Mouse (Mus musculus): ENCODE data around the gene Pcsk2. TPM values are rescaled to one million over a fixed set of nuclear protein-coding genes. Genes with fewer than 3 reads are reported as not detected.

The Pcsk2 gene
- total RNA-seq, 2 experiments from 2014 or later = not detected

GRCm38 (mm10) chr2:143643305-143643704 lies 97.3 kb downstream of the Pcsk2 start:
- no peak for ATAC-seq (ENCODE audit: poor library complexity, severe bottlenecking)

- no peak for ATAC-seq (ENCODE audit: poor library complexity, severe bottlenecking)
Measured at GRCm38 (mm10) chr2:143644374-143644773, 98.4 kb downstream of the Pcsk2 start.

- no peak for ATAC-seq (ENCODE audit: poor library complexity, severe bottlenecking)
Measured at GRCm38 (mm10) chr2:143646001-143646400, 100.0 kb downstream of the Pcsk2 start.

GRCm38 (mm10) chr2:143654621-143655020 lies 108.7 kb downstream of the Pcsk2 start:
- no peak for ATAC-seq (ENCODE audit: poor library complexity, severe bottlenecking)

- no peak for ATAC-seq (ENCODE audit: poor library complexity, severe bottlenecking)
Measured at GRCm38 (mm10) chr2:143656968-143657367, 111.0 kb downstream of the Pcsk2 start.

- ATAC-seq (ENCODE audit: poor library complexity, severe bottlenecking) = no peak
Measured at GRCm38 (mm10) chr2:143666785-143667184, 120.8 kb downstream of the Pcsk2 start.

- no peak for ATAC-seq (ENCODE audit: poor library complexity, severe bottlenecking)
Measured at GRCm38 (mm10) chr2:143677869-143678268, 131.9 kb downstream of the Pcsk2 start.

- no peak for ATAC-seq (ENCODE audit: poor library complexity, severe bottlenecking)
Measured at GRCm38 (mm10) chr2:143679513-143679912, 133.6 kb downstream of the Pcsk2 start.

- ATAC-seq (ENCODE audit: poor library complexity, severe bottlenecking) = no peak
Measured at GRCm38 (mm10) chr2:143681873-143682555, 136.1 kb downstream of the Pcsk2 start.

GRCm38 (mm10) chr2:143683513-143683912 lies 137.6 kb downstream of the Pcsk2 start:
- ATAC-seq (ENCODE audit: poor library complexity, severe bottlenecking) = no peak

GRCm38 (mm10) chr2:143691244-143691643 lies 145.3 kb downstream of the Pcsk2 start:
- no peak for ATAC-seq (ENCODE audit: poor library complexity, severe bottlenecking)

GRCm38 (mm10) chr2:143696026-143696557 lies 150.1 kb downstream of the Pcsk2 start:
- no peak for ATAC-seq (ENCODE audit: poor library complexity, severe bottlenecking)

- no peak for ATAC-seq (ENCODE audit: poor library complexity, severe bottlenecking)
Measured at GRCm38 (mm10) chr2:143696704-143697103, 150.7 kb downstream of the Pcsk2 start.

GRCm38 (mm10) chr2:143701141-143701540 lies 155.2 kb downstream of the Pcsk2 start:
- no peak for ATAC-seq (ENCODE audit: poor library complexity, severe bottlenecking)

GRCm38 (mm10) chr2:143702931-143703344 lies 157.0 kb downstream of the Pcsk2 start:
- ATAC-seq (ENCODE audit: poor library complexity, severe bottlenecking) = no peak

- ATAC-seq (ENCODE audit: poor library complexity, severe bottlenecking) = no peak
Measured at GRCm38 (mm10) chr2:143708205-143708604, 162.2 kb downstream of the Pcsk2 start.

- no peak for ATAC-seq (ENCODE audit: poor library complexity, severe bottlenecking)
Measured at GRCm38 (mm10) chr2:143709249-143709648, 163.3 kb downstream of the Pcsk2 start.

GRCm38 (mm10) chr2:143709979-143710378 lies 164.0 kb downstream of the Pcsk2 start:
- ATAC-seq (ENCODE audit: poor library complexity, severe bottlenecking) = no peak

- ATAC-seq (ENCODE audit: poor library complexity, severe bottlenecking) = no peak
Measured at GRCm38 (mm10) chr2:143711886-143712285, 165.9 kb downstream of the Pcsk2 start.

GRCm38 (mm10) chr2:143712901-143713300 lies 166.9 kb downstream of the Pcsk2 start:
- no peak for ATAC-seq (ENCODE audit: poor library complexity, severe bottlenecking)

- ATAC-seq (ENCODE audit: poor library complexity, severe bottlenecking) = no peak
Measured at GRCm38 (mm10) chr2:143713902-143714301, 167.9 kb downstream of the Pcsk2 start.

GRCm38 (mm10) chr2:143715110-143715509 lies 169.2 kb downstream of the Pcsk2 start:
- ATAC-seq (ENCODE audit: poor library complexity, severe bottlenecking) = no peak

- no peak for ATAC-seq (ENCODE audit: poor library complexity, severe bottlenecking)
Measured at GRCm38 (mm10) chr2:143723231-143723630, 177.3 kb downstream of the Pcsk2 start.

Measured in megakaryocyte, adult 5-6 weeks (primary cell).